Mouse (Mus musculus): ENCODE data around the gene Nucb1.
"Not testable (repeated sequence)": the region's sequence is repeated elsewhere in the genome, so short reads cannot be mapped to it uniquely, and the experiment has no call there.

Gene Nucb1

GRCm38 (mm10) chr7:45524841-45525621 lies 14.8 kb upstream of the Nucb1 start:
- no peak for DNase-seq (ENCODE audit: low read depth, low spot score)

GRCm38 (mm10) chr7:45523678-45524170 lies 13.5 kb upstream of the Nucb1 start:
- no peak for DNase-seq (ENCODE audit: low read depth, low spot score)

GRCm38 (mm10) chr7:45522957-45523676 lies 12.9 kb upstream of the Nucb1 start:
- DNase-seq (ENCODE audit: low read depth, low spot score): no peak

- no peak for DNase-seq (ENCODE audit: low read depth, low spot score)
Observed at GRCm38 (mm10) chr7:45522194-45522752, 12.1 kb upstream of the Nucb1 start.

- peak; percentile 88 for DNase-seq (ENCODE audit: low read depth, low spot score)
Observed at GRCm38 (mm10) chr7:45521728-45522184, 11.6 kb upstream of the Nucb1 start.

GRCm38 (mm10) chr7:45520605-45521004 lies 10.4 kb upstream of the Nucb1 start:
- no peak for DNase-seq (ENCODE audit: low read depth, low spot score)

- no peak for DNase-seq (ENCODE audit: low read depth, low spot score)
Observed at GRCm38 (mm10) chr7:45519345-45520120, 9.3 kb upstream of the Nucb1 start.

- no peak for DNase-seq (ENCODE audit: low read depth, low spot score)
Observed at GRCm38 (mm10) chr7:45518618-45519017, 8.4 kb upstream of the Nucb1 start.

GRCm38 (mm10) chr7:45516846-45517245 lies 6.6 kb upstream of the Nucb1 start:
- DNase-seq (ENCODE audit: low read depth, low spot score): not testable (repeated sequence)

- no peak for DNase-seq (ENCODE audit: low read depth, low spot score)
Observed at GRCm38 (mm10) chr7:45515436-45515835, 5.2 kb upstream of the Nucb1 start.

GRCm38 (mm10) chr7:45514411-45514810 lies 4.2 kb upstream of the Nucb1 start:
- no peak for DNase-seq (ENCODE audit: low read depth, low spot score)

GRCm38 (mm10) chr7:45509181-45509882 lies 874 bp downstream of the Nucb1 start:
- no peak for DNase-seq (ENCODE audit: low read depth, low spot score)

- DNase-seq (ENCODE audit: low read depth, low spot score): no peak
Observed at GRCm38 (mm10) chr7:45508561-45508960, 1.6 kb downstream of the Nucb1 start.

GRCm38 (mm10) chr7:45507583-45507982 lies 2.6 kb downstream of the Nucb1 start:
- no peak for DNase-seq (ENCODE audit: low read depth, low spot score)

- no peak for DNase-seq (ENCODE audit: low read depth, low spot score)
Observed at GRCm38 (mm10) chr7:45498427-45498826, 11.8 kb downstream of the Nucb1 start.

- DNase-seq (ENCODE audit: low read depth, low spot score): no peak
Observed at GRCm38 (mm10) chr7:45494548-45494947, 15.7 kb downstream of the Nucb1 start.

GRCm38 (mm10) chr7:45492951-45493350 lies 17.3 kb downstream of the Nucb1 start:
- DNase-seq (ENCODE audit: low read depth, low spot score): no peak

GRCm38 (mm10) chr7:45492225-45492844 lies 17.9 kb downstream of the Nucb1 start:
- DNase-seq (ENCODE audit: low read depth, low spot score): no peak

- DNase-seq (ENCODE audit: low read depth, low spot score): no peak
Observed at GRCm38 (mm10) chr7:45491264-45491663, 18.9 kb downstream of the Nucb1 start.

- no peak for DNase-seq (ENCODE audit: low read depth, low spot score)
Observed at GRCm38 (mm10) chr7:45490822-45491221, 19.4 kb downstream of the Nucb1 start.
